Mouse (Mus musculus): ENCODE data around the gene Fance. TPM values are rescaled to one million over a fixed set of nuclear protein-coding genes. Genes with fewer than 3 reads are reported as not detected.

The Fance gene
- polyA plus RNA-seq, 1 experiment from 2014 or later, result 21.2 TPM

- H3K9me3 ChIP-seq (replicated peaks; ENCODE audit: control insufficient read depth, low read length), result no peaks in the 10 kb centered on the region
- DNase-seq (ENCODE audit: low spot score), result peak; percentile 83
- ATAC-seq (replicated peaks; ENCODE audit: insufficient number of reproducible peaks, low FRiP score, low TSS enrichment, low read depth), result no peak
- H3K36me3 ChIP-seq (replicated peaks; ENCODE audit: control insufficient read depth, insufficient read depth, low read depth, low read length), result no peaks in the 10 kb centered on the region
- no peak overlapping the region for H3K9ac ChIP-seq (replicated peaks; ENCODE audit: low read length)
- H3K4me1 ChIP-seq (ENCODE audit: control insufficient read depth, insufficient read depth, low read length), result peaks cover 5% of the 10 kb centered on the region
- no peak overlapping the region for H3K4me3 ChIP-seq (ENCODE audit: low read depth, low read length)
- WGBS, result 5% methylated on average over 13 of the region's 13 CpGs
- H3K4me2 ChIP-seq (ENCODE audit: low read depth, low read length), result no peak overlapping the region
- no peak overlapping the region for H3K27ac ChIP-seq (replicated peaks; ENCODE audit: low read depth, low read length)
- peaks cover 23% of the 10 kb centered on the region for H3K27me3 ChIP-seq (ENCODE audit: control insufficient read depth, insufficient read depth, low read length)
Observed at GRCm38 (mm10) chr17:28368449-28368848, 55.1 kb downstream of the Fance start.

- no peak overlapping the region for H3K27ac ChIP-seq (replicated peaks; ENCODE audit: low read depth, low read length)
- H3K4me2 ChIP-seq (ENCODE audit: low read depth, low read length), result no peak overlapping the region
- no peaks in the 10 kb centered on the region for H3K36me3 ChIP-seq (replicated peaks; ENCODE audit: control insufficient read depth, insufficient read depth, low read depth, low read length)
- ATAC-seq (replicated peaks; ENCODE audit: insufficient number of reproducible peaks, low FRiP score, low TSS enrichment, low read depth) (no peak), DNase-seq (ENCODE audit: low spot score) (no peak)
- H3K9me3 ChIP-seq (replicated peaks; ENCODE audit: control insufficient read depth, low read length), result no peaks in the 10 kb centered on the region
- H3K27me3 ChIP-seq (ENCODE audit: control insufficient read depth, insufficient read depth, low read length), result peaks cover 17% of the 10 kb centered on the region
- peaks cover 1% of the 10 kb centered on the region; the same call in 1 of the 2 replicates for H3K4me1 ChIP-seq (ENCODE audit: control insufficient read depth, insufficient read depth, low read length)
- no peak overlapping the region for H3K9ac ChIP-seq (replicated peaks; ENCODE audit: low read length)
- H3K4me3 ChIP-seq (ENCODE audit: low read depth, low read length), result no peak overlapping the region
- WGBS, result 58% methylated on average over 5 of the region's 5 CpGs
Observed at GRCm38 (mm10) chr17:28369056-28369455, 55.7 kb downstream of the Fance start.

GRCm38 (mm10) chr17:28371286-28371685 lies 58.0 kb downstream of the Fance start:
- Histone ChIP-seq H3K27me3 (ENCODE audit: control insufficient read depth, insufficient read depth, low read length) (peaks cover 13% of the 10 kb centered on the region), H3K9me3 (replicated peaks; ENCODE audit: control insufficient read depth, low read length) (no peaks in the 10 kb centered on the region), H3K4me2 (ENCODE audit: low read depth, low read length) (no peak overlapping the region), H3K9ac (replicated peaks; ENCODE audit: low read length) (no peak overlapping the region), H3K4me1 (ENCODE audit: control insufficient read depth, insufficient read depth, low read length) (no peaks in the 10 kb centered on the region), H3K36me3 (replicated peaks; ENCODE audit: control insufficient read depth, insufficient read depth, low read depth, low read length) (no peaks in the 10 kb centered on the region), H3K4me3 (ENCODE audit: low read depth, low read length) (no peak overlapping the region), H3K27ac (replicated peaks; ENCODE audit: low read depth, low read length) (no peak overlapping the region)
- DNase-seq (ENCODE audit: low spot score), result no peak
- no peak for ATAC-seq (replicated peaks; ENCODE audit: insufficient number of reproducible peaks, low FRiP score, low TSS enrichment, low read depth)
- WGBS, result 70% methylated on average over 2 of the region's 2 CpGs

GRCm38 (mm10) chr17:28371941-28372340 lies 58.6 kb downstream of the Fance start:
- H3K27ac ChIP-seq (replicated peaks; ENCODE audit: low read depth, low read length), result no peak overlapping the region
- no peaks in the 10 kb centered on the region for H3K9me3 ChIP-seq (replicated peaks; ENCODE audit: control insufficient read depth, low read length)
- H3K4me2 ChIP-seq (ENCODE audit: low read depth, low read length), result no peak overlapping the region
- DNase-seq (ENCODE audit: low spot score), result no peak
- H3K4me1 ChIP-seq (ENCODE audit: control insufficient read depth, insufficient read depth, low read length), result no peaks in the 10 kb centered on the region
- WGBS, result 63% methylated on average over 1 of the region's 1 CpGs
- no peaks in the 10 kb centered on the region for H3K36me3 ChIP-seq (replicated peaks; ENCODE audit: control insufficient read depth, insufficient read depth, low read depth, low read length)
- ATAC-seq (replicated peaks; ENCODE audit: insufficient number of reproducible peaks, low FRiP score, low TSS enrichment, low read depth), result no peak
- no peak overlapping the region for H3K4me3 ChIP-seq (ENCODE audit: low read depth, low read length)
- no peak overlapping the region for H3K9ac ChIP-seq (replicated peaks; ENCODE audit: low read length)
- H3K27me3 ChIP-seq (ENCODE audit: control insufficient read depth, insufficient read depth, low read length), result peaks cover 13% of the 10 kb centered on the region

GRCm38 (mm10) chr17:28373821-28374220 lies 60.5 kb downstream of the Fance start:
- H3K9me3 ChIP-seq (replicated peaks; ENCODE audit: control insufficient read depth, low read length), result no peaks in the 10 kb centered on the region
- H3K4me3 ChIP-seq (ENCODE audit: low read depth, low read length), result no peak overlapping the region
- H3K27me3 ChIP-seq (ENCODE audit: control insufficient read depth, insufficient read depth, low read length), result peaks cover 13% of the 10 kb centered on the region
- H3K4me1 ChIP-seq (ENCODE audit: control insufficient read depth, insufficient read depth, low read length), result no peaks in the 10 kb centered on the region
- H3K27ac ChIP-seq (replicated peaks; ENCODE audit: low read depth, low read length), result no peak overlapping the region
- H3K4me2 ChIP-seq (ENCODE audit: low read depth, low read length), result no peak overlapping the region
- no peak overlapping the region for H3K9ac ChIP-seq (replicated peaks; ENCODE audit: low read length)
- peak; percentile 62 for ATAC-seq (replicated peaks; ENCODE audit: insufficient number of reproducible peaks, low FRiP score, low TSS enrichment, low read depth)
- H3K36me3 ChIP-seq (replicated peaks; ENCODE audit: control insufficient read depth, insufficient read depth, low read depth, low read length), result no peaks in the 10 kb centered on the region
- DNase-seq (ENCODE audit: low spot score), result peak; percentile 66
- 16% methylated on average over 10 of the region's 10 CpGs for WGBS

- Histone ChIP-seq H3K36me3 (replicated peaks; ENCODE audit: control insufficient read depth, insufficient read depth, low read depth, low read length) (no peaks in the 10 kb centered on the region), H3K27ac (replicated peaks; ENCODE audit: low read depth, low read length) (no peak overlapping the region), H3K4me2 (ENCODE audit: low read depth, low read length) (no peak overlapping the region), H3K4me3 (ENCODE audit: low read depth, low read length) (no peak overlapping the region), H3K9ac (replicated peaks; ENCODE audit: low read length) (no peak overlapping the region), H3K4me1 (ENCODE audit: control insufficient read depth, insufficient read depth, low read length) (no peaks in the 10 kb centered on the region), H3K27me3 (ENCODE audit: control insufficient read depth, insufficient read depth, low read length) (peaks cover 13% of the 10 kb centered on the region), H3K9me3 (replicated peaks; ENCODE audit: control insufficient read depth, low read length) (no peaks in the 10 kb centered on the region)
- ATAC-seq (replicated peaks; ENCODE audit: insufficient number of reproducible peaks, low FRiP score, low TSS enrichment, low read depth) (no peak), DNase-seq (ENCODE audit: low spot score) (no peak)
- WGBS, result 17% methylated on average over 16 of the region's 16 CpGs
Observed at GRCm38 (mm10) chr17:28374494-28374893, 61.2 kb downstream of the Fance start.

- Histone ChIP-seq H3K27me3 (ENCODE audit: control insufficient read depth, insufficient read depth, low read length) (peaks cover 13% of the 10 kb centered on the region), H3K4me1 (ENCODE audit: control insufficient read depth, insufficient read depth, low read length) (no peaks in the 10 kb centered on the region), H3K4me3 (ENCODE audit: low read depth, low read length) (no peak overlapping the region), H3K9me3 (replicated peaks; ENCODE audit: control insufficient read depth, low read length) (no peaks in the 10 kb centered on the region), H3K27ac (replicated peaks; ENCODE audit: low read depth, low read length) (no peak overlapping the region), H3K4me2 (ENCODE audit: low read depth, low read length) (no peak overlapping the region), H3K36me3 (replicated peaks; ENCODE audit: control insufficient read depth, insufficient read depth, low read depth, low read length) (no peaks in the 10 kb centered on the region), H3K9ac (replicated peaks; ENCODE audit: low read length) (no peak overlapping the region)
- ATAC-seq (replicated peaks; ENCODE audit: insufficient number of reproducible peaks, low FRiP score, low TSS enrichment, low read depth), result no peak
- WGBS, result 14% methylated on average over 17 of the region's 17 CpGs
- DNase-seq (ENCODE audit: low spot score), result no peak
Observed at GRCm38 (mm10) chr17:28375592-28376061, 62.3 kb downstream of the Fance start.
